Mouse (Mus musculus) heart, postnatal 10 days (tissue): ENCODE measurements around the gene Wipf3. TPM values are rescaled to one million over a fixed set of nuclear protein-coding genes. Genes with fewer than 3 reads are reported as not detected.

Source experiments
- DNase-seq, 2 experiments: peaks; one replicate each; pipeline ENCODE4 v3.0.0; 2021
- intact Hi-C: fragments of 180-260 bp; cut with DNase I; formaldehyde crosslinking; loops from one replicate; pipeline ENCODE4 v1.15.1; 2025
- total RNA-seq, 2 experiments: library from RNA; stranded (reverse); gene quantifications; 2 replicates each; pipeline ENCODE4 v1.2.3; 2021

Wipf3 gene
- total RNA-seq, 2 experiments from 2014 or later = 12.9 to 16.4 TPM

DNA sequence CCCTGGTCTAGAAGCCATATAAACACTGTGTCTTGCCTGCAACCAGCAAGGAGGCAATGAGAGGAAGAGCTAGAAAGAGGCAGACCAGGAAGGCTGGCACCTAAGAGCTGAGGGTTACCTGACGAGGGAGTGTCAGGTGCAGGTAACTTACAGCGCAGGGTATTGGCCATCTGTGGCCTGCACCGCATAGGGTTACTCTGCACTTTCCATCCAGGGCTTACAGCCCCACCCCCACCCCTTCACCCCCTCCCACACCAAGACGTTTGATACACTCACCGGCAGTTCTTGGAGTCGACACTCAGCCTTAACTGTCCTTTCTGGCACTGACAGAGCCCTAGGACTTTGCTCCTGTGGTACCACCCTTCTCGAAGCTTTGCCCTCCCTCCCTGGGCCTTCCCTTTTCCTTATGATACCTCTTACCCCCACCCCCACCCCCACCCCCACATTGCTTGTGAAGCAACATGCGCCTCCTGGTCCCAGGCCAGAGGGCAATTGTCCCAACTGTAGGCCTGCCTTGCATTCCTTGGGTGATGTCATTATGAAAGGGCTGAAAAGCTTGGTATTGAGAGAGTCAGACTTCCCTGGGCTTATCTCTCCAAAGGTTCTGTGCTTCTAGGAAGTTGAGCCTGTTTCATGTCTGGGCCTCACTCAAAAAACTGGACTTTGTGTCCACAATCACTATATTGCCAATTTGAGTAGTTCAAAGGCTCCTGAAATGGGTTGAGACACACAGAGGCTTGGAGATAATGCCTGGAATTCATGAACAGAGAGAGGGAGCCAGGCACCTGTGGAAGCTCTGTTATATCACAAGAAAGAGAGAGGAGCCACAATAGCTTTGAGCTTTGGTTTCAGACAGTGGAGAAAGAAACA, 43.7 kb downstream of the Wipf3 start:
- intact Hi-C loops = no loop called here
- DNase-seq = peak; percentile 67 to 73

DNA sequence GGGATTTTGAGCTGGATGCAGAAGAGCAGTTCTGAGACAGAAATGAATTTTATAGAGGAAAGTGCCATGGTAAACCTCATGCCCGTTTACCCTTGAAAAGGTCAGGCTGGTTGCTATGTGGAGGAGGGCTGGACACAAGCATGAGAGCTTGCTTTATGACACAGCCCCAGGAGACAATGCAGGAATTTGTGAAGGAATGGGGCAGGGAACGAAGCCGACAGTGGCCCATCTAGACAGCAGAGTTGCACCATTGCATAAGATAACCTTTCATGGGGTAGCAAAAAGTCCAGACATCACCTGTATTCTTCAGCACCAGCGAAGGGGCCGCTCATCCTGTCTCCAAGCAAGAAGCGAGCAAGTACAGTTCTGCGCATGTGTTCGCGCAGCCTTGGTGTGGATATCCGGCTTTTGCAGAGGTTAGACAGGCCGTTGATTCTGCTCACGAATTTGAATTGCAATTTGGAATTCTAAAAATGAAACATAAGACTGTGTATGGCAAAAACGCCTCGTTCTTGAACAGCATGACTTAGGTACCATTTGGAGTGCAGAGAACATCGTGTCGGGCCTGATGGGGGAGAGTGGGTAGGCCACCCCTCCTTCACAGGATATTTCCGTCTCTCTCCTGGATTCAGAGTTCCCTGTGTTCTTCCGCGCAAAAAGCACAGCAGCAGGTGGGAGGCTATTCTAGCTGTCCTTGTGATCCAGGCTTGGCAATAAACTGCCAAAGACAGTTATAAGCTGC, 46.7 kb downstream of the Wipf3 start:
- no peak for DNase-seq
- intact Hi-C loops = no loop called here

DNA sequence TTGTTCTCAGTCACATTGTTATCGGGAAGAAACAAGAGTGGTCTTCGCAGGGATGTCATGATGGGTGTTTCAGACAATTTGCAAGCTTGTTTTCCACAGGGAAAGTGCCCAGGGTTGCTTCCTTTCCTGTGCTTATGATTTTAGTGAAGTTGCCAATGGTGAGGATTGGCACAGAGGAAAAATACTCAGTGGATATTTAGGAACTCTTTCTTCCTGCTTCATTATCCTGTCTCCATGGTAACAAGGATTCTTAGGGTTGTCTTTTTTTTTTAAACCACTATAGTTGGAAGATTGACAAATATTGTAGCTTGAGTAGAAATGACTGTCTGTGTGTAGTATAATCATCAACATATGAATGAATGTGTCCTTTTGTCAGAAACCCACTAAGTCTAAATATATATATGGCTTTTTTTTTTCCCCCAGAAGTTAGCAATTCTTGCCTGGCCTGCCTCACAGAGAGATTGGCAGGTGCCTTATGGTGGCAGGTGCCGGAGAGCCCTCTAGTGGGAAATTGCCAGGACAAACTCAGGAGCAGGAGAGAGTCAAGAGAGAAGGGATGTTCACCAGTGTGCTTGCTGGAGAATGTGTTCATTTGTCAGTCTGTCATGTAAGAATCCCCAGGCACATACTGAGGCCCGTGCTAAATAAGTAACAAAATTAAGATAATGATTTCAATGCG, 49.4 kb downstream of the Wipf3 start:
- DNase-seq = peak; percentile 51 to 56
- intact Hi-C loops = loop anchor here (2.0 kb wide), 1 partner anchor 88 kb away; no protein-coding TSS in a partner anchor

DNA sequence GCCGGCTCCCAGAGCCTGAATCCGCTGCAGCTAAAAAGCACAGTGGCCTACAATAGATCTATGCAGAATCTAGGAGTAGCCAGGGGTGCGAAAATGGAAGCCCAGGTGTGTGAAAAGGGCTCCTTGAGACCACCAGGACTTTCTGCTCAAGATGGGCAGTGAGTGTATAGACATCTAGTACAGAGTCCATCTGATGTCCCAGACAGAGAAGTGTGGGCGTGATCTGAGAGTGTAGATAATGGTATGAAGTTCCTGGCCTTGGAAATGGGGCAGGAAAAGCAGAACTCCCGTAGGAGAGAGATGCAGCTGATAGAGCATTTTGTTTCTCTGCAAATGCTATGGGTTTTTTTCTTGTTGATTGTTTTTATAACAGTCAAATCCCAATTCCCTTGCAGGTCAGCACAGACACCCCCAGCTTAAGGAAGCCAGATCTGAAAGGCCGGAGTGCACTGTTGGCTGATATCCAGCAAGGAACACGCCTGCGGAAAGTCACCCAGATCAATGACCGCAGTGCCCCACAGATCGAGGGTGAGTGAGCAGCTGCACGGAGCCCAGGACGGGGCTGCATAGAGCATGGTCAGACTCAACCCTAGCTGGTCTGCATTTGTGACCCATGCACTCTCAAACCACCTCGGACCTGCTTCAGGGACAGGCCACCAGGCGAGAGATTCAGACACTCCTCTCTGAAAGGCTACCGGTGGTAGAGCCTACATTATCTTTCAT, 52.1 kb downstream of the Wipf3 start:
- DNase-seq = no peak
- intact Hi-C loops = no loop called here

DNA sequence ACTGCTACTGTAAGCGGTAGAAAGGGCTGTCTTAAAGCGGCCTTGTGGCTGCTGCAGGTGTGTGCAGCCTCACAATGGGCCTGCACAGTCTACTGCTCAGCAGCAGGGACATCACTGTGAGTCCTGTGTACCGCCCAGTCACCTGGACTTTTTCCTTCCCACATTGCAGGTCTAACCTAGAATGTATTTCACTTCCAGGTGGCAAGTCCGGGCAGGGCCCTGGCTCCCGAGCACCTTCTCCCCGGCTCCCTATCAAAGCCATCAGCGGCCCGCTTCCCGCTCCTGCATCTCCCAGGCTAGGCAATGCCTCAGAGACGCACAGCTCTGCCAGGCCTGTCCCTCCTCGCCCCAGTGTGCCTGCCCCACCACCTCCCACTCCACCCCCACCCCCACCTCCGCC, 55.6 kb downstream of the Wipf3 start:
- DNase-seq = no peak
- intact Hi-C loops = no loop called here

DNA sequence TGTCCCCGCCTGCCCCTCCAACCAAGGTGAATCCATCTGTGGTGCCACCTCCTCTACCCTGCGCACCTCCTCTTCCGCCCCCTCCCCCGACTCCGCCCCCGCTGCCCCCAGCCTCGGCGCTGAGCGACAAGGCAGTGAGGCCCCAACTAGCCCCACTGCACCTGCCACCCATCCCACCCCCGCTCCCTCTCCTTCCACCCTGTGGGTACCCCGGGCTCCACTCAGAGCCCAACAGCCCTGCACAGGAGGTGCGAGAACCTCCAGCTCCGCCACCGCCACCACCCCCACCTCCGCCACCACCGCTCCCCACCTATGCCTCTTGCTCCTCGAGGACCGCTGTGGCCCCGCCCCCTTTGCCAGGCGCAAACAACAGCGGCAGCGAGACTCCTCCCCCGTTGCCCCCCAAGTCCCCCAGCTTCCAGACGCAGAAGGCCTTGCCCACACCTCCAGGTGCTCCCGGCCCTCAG, 56.1 kb downstream of the Wipf3 start:
- intact Hi-C loops = no loop called here
- no peak for DNase-seq

DNA sequence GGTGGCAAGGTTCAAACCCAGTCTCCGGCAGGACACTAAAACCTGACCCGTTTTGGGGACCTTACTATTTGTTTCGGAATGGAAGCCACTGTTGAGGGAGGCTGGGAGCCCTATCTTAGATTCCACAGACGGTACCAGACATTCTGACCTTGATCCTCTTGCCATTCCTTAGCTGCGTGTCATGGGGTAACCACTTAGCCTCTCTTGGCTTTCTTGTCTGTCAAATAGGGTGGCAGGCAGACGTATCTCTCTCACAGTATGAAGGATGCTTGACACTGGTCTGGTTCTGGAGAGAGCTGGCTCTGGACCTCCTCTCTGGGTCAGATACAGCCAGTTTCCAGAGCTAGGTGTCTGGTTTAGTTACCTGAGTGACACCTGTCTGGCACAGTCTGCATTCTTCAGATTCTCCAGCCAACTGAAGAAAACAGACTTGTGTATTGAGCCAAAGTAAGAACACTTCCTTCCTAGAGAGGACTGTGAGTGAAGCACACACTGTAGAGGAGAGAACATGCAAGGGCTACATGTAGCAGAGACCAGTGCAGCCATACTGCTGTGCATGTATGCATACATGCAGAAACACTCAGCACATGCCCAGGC, 56.7 kb downstream of the Wipf3 start:
- no peak for DNase-seq
- intact Hi-C loops = no loop called here

DNA sequence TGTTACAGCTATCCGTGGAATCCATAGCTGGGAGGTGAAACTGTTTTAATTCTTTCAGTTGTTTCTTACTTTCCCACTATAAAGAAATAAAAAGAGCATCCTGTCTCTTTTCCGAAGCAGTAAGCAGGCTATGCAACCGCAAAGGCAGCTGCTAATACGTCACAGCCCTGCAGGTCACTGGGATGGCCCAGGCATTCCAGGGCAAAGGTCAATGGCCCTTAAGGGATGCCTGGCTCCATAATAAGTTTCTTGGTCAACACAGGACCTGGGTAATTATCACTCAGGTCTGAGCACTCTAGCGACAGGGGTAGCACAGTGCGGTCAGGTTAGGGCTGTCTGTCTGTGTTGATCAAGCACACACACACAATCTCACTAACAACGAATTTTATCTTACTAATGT, 61.7 kb downstream of the Wipf3 start:
- intact Hi-C loops = no loop called here
- DNase-seq = no peak

DNA sequence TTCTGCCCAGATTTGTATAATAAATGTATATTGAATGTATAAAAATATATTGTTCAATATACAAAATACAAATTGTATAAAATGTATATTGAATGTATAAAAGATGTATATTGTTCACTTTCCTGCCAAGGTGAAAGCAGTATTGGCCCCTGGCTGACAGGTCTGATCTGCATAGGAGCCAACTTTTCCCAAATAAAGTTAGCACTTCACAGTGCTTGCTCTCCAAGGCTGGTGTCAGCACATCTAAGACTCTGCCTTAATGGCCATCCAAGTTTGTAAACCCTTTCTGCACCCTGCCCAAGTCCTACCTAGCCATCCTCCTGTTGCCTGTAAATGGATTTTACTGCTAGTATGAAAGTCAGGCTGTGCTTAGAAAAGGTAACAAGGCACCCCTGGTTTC, 64.7 kb downstream of the Wipf3 start:
- intact Hi-C loops = no loop called here
- DNase-seq = no peak

DNA sequence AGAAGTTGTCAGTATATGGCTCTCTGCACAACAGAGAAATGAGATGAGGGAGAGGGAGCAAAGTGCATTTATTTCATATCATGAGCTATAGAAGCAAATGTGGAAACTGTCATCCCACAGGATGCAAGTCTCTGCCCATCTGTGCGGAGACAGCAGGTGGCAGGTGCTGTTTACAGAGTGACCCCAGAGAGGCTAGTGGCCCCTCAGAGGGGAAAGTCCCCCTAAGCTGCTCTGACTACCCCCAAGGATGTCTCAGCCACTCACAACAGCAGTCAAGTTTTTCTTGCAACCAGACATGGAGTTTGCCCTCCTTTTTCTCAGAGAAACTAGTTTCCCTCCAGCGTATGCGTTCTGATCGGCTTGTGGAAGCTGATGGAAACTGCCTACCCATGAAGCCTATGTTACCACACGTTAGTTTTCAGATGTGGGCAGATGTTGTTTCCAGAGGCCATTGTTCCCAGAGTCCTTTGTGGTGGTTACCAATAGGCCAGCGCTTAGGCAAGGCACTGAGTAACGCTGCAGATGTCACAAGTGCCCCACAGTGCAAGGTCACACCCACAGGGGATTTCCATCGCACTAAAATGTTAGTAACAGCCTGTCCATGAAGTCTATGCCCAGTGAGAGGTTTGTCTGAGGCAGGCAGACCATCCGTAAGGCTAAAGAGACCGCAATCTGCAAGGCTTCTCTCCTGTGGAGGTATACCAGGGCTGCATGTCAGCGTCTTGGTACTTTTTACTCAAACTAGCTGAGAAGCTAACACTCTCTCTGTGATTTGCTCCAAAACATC, 65.4 kb downstream of the Wipf3 start:
- DNase-seq = no peak
- intact Hi-C loops = no loop called here

DNA sequence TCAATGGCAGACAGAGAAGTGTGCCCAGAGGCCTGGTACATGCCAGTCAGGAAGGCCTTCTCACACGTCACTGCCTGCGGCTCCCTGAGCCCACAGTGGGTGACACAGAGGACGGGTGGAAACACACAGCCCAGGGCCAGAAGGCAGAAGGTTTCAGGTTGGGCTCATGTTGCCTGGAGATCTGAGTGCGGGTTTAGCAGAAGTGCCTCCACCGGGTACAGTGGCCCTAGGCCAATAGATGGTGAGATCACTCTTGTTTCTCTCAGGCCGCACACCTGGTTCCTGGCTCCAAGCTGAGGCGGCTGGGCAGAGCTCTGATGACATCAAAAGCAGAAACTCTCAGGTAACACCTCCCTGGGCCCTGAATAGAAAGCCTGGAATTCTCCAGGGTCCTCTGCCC, 66.8 kb downstream of the Wipf3 start:
- no peak for DNase-seq
- intact Hi-C loops = no loop called here

DNA sequence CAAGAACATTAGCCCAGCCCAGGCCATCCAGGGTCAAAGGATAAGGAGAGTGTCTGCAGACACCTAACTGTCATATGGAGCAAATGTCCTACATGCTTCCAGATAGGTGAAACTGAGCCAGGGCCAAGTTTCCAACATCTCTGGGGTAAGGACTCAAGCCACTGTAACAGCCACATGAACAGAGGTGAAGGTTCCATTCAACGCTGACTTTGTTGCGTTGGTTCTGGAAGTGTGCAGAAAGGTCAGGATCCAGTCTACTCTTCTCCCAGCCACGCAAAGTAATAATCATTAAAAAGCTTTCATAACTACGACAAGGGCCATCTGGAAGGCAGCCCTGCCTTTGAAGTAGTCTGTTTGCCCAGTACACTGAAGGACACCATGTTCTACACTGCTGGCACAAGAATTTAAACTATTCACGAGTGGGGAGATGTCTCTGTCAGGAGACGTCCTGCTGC, 73.3 kb downstream of the Wipf3 start:
- intact Hi-C loops = no loop called here
- peak; percentile 46 to 48 for DNase-seq

DNA sequence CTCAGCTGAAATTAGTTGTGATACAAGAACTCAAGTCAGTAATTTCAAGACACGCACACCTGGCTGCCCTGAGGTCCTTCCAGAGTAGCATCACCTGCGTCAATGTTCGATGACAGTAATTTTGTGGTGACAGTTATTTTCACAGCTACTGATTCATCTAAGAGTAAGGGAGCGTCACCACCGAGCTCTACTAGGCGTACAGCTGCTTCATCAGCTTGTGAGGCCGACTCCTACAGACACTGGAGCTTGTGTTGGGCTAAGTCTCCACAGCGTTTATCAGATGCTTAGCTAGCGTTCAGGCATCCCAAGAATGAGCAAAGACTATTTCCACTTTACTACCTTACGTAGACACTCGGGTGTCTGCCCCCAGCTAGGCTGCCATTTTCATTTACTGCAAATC, 76.9 kb downstream of the Wipf3 start:
- DNase-seq = no peak
- intact Hi-C loops = loop anchor here (5.0 kb wide), 1 partner anchor 724 kb away; no protein-coding TSS in a partner anchor

DNA sequence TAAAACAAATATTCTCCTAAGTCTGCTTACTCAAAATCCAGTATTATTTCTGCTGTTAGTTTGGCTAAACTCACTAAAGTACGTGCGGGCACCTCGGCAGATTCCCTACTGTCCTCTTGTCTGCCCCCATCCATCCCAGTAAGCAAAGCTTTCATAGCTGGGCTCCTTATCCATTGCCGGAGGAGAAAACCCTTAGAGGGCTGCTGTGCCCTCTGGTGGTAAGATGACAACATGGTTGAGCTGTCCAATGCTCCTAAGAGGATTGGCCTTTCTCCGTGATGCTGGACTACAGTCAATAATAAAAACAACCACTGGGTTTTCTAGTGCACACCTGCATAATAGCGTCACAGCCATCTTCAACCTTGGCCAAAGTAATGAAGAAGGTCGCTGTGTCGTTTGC, 77.6 kb downstream of the Wipf3 start:
- intact Hi-C loops = loop anchor here (1.0 to 5.0 kb wide), 2 partner anchors 116 to 725 kb away; no protein-coding TSS in a partner anchor
- peak; percentile 71 to 74 for DNase-seq

DNA sequence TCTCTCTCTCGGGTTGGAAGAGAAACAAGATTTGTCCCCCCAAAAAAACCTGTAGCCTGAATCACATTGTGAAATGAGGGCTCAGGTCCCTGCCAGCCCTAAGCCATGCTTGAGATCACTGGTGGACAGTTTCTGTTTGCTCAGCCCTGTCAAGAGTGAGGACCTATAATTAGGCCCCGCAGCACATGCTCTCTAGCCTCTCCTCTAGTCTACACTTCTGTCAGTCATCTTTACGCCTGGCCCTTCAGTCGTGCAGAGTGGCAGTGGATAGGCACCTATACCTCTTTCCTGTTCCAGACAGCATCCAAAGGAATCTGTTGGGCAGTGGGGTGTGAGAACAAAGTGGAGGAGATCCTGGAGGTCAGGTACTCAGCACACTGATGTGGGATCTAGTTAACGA, 78.4 kb downstream of the Wipf3 start:
- intact Hi-C loops = loop anchor here (1.0 to 5.0 kb wide), 2 partner anchors 117 to 726 kb away; no protein-coding TSS in a partner anchor
- DNase-seq = peak; percentile 23 to 29

DNA sequence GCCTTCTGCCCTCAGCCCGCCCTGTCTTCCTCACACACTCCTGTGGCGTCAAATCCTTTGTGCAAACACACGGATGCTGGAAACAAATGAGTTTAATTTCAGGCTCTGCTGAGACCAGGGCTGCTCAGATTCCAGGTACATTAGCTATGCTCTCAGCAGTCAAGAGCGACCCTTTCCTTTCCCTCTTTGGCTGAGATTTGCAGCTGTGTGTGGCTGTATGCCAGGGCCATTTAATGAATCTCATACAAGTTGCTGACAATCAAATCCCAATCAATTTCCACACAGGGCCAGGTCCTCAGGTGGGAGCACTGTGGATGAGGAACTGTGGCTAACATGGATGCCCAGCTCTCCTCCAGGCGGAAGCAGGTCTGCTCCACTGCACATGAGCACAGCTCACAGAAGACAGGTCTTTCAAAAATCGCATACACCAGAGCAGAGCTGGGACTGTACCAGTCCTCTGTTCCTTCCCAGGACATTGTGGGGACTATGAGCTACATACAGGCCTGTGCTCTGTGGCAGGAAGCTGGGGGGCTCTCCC, 78.9 kb downstream of the Wipf3 start:
- no peak for DNase-seq
- intact Hi-C loops = loop anchor here (5.0 kb wide), 1 partner anchor 726 kb away; no protein-coding TSS in a partner anchor

DNA sequence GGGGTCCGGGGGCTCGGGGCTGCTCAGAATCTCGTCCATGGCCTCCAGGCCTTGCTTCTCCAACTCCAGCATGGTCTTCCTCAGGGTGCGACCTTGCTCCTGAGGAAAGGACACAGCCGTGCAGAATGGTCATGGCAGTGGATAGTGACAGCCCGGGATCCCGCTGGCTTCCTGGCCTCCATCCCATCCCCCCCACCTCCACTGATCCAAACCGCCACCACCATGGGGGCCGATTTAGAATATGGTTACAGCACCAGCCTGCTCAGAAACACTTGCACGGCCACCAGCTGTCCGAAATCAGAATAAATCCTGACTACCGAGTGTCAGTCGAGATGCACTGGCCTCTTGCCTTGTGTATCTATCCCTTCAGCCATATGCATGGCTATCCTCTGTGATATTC, 79.9 kb downstream of the Wipf3 start:
- no peak for DNase-seq
- intact Hi-C loops = loop anchor here (5.0 kb wide), 1 partner anchor 727 kb away; no protein-coding TSS in a partner anchor

DNA sequence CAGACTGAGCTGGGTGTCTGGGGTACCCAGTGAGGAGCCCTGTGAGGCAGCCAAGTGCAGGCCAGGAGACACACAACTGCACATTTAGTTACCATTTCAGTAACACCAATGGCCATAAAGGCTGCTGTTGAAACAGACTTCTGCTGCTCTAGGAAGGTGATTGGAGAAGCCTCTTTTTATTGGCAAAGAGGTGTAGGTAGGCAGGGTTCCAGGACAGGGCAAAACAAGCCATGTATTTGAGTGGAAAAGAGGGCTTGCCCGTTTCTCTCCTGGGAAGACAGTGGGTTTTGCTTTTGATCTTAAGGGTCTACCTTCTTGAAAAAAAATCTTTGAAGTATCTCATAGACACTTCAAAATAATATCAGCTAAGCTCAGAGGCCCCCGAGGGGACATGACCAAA, 82.9 kb downstream of the Wipf3 start:
- intact Hi-C loops = no loop called here
- no peak for DNase-seq
